In the genomic region with DNA sequence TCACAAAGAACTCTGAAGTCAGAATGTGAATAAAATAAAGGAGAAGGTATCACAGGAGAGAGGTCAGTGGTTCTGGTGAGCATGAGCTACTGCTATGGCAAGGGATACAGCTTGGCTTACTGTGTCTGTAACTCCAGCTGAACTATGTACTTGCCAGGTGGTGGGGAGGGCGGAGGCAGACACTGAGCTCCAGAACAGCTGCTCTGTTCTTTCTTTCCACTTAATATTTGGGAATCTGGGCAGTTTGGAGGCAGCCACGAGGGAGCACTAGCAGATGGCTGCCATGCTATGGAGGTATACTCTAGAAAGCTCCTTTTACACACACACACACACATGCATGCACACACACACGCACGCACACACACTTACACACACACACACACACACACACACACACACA, we compare ENCODE assay signal across 11 mouse cellular contexts.
DNase-seq lines count a peak whose midpoint lies in the region; ATAC-seq and TF ChIP-seq lines count a peak whose summit lies in the region.
"Had no signal": no experiment of that assay in that cellular context is flagged by ENCODE, and none has a peak within 500 bp of the region (broad histone marks: within the 10 kb centered on the region; RNA-seq: fewer than 3 reads in every experiment).

No protein-coding gene starts in this region.

- H3K4me3 ChIP-seq in hindbrain, embryonic 14.5 days (replicated peaks; ENCODE audit: low read length), result no peak overlapping the region
- no peak overlapping the region for H3K4me3 ChIP-seq in limb, embryonic 14.5 days (replicated peaks; ENCODE audit: low read length)
- no peak overlapping the region for H3K4me3 ChIP-seq in heart, embryonic 11.5 days (ENCODE audit: low read depth, low read length)
- no peak overlapping the region for H3K4me3 ChIP-seq in cerebellum, adult 2 months (replicated peaks; ENCODE audit: insufficient read depth, low read depth, low read length)

- no peak for TF ChIP-seq CTCF in cerebellum, adult 2 months (IDR thresholded peaks at IDR 0.05; ENCODE audit: borderline replicate concordance, insufficient read depth, low read depth, low read length)

- H3K9me3 ChIP-seq in hindbrain, embryonic 14.5 days (ENCODE audit: control insufficient read depth, low read length), result no peaks in the 10 kb centered on the region
- H3K9me3 ChIP-seq in limb, embryonic 14.5 days (ENCODE audit: control insufficient read depth, low read length), result no peaks in the 10 kb centered on the region
- H3K9me3 ChIP-seq in heart, embryonic 11.5 days (replicated peaks; ENCODE audit: control insufficient read depth, low read length), result no peaks in the 10 kb centered on the region

- H3K9ac ChIP-seq in hindbrain, embryonic 14.5 days, result no peak overlapping the region
- no peak overlapping the region for H3K9ac ChIP-seq in limb, embryonic 14.5 days (ENCODE audit: low read depth, low read length, severe bottlenecking)
- no peak overlapping the region for H3K9ac ChIP-seq in heart, embryonic 11.5 days (ENCODE audit: low read depth, low read length)

- peak; percentile 82; the same call in 1 of the 2 replicates for ATAC-seq in hindbrain, embryonic 14.5 days (ENCODE audit: low FRiP score)
- peak; percentile 79 for ATAC-seq in limb, embryonic 14.5 days (ENCODE audit: low FRiP score, low read depth)
- ATAC-seq in heart, embryonic 11.5 days (replicated peaks; ENCODE audit: insufficient number of reproducible peaks, low FRiP score, low TSS enrichment), result no peak

- no peak overlapping the region for H3K27ac ChIP-seq in hindbrain, embryonic 14.5 days
- no peak overlapping the region for H3K27ac ChIP-seq in limb, embryonic 14.5 days (replicated peaks; ENCODE audit: low read depth, low read length)
- no peak overlapping the region for H3K27ac ChIP-seq in heart, embryonic 11.5 days (ENCODE audit: low read depth, low read length)
- H3K27ac ChIP-seq in cerebellum, adult 2 months (ENCODE audit: insufficient read depth, low read length), result no peak overlapping the region

- no peak overlapping the region for H3K4me2 ChIP-seq in hindbrain, embryonic 14.5 days (replicated peaks)
- no peak overlapping the region for H3K4me2 ChIP-seq in limb, embryonic 14.5 days (replicated peaks; ENCODE audit: low read depth, low read length, severe bottlenecking)
- no peak overlapping the region for H3K4me2 ChIP-seq in heart, embryonic 11.5 days

- peak; percentile 2 to 4 for DNase-seq in cerebellum, postnatal 14 days
- DNase-seq in cerebellum, adult 18-20 months, result no peak
- peak; percentile 48 for DNase-seq in brain, adult 2 months (ENCODE audit: low read depth, low spot score)
- no peak for DNase-seq in hindbrain, embryonic 14.5 days (ENCODE audit: low spot score)
- DNase-seq in limb, embryonic 14.5 days (ENCODE audit: low spot score), result peak; percentile 29
- no peak for DNase-seq in kidney, adult 11 months
- no peak for DNase-seq in cerebellum, adult 2 months
- DNase-seq: adrenal gland, postnatal 36 days; gastrocnemius, postnatal 36 days; lung, postnatal 14 days had no signal

- H3K27me3 ChIP-seq in hindbrain, embryonic 14.5 days (ENCODE audit: control insufficient read depth, insufficient read depth, low read length), result no peaks in the 10 kb centered on the region
- H3K27me3 ChIP-seq in limb, embryonic 14.5 days (ENCODE audit: control insufficient read depth, insufficient read depth, low read length), result no peaks in the 10 kb centered on the region
- H3K27me3 ChIP-seq in heart, embryonic 11.5 days (ENCODE audit: control insufficient read depth, insufficient read depth, low read length), result no peaks in the 10 kb centered on the region
- no peaks in the 10 kb centered on the region for H3K27me3 ChIP-seq in cerebellum, adult 2 months (ENCODE audit: control insufficient read depth, insufficient read depth, low read length)

- TF ChIP-seq POLR2A in limb, embryonic 14.5 days (IDR thresholded peaks at IDR 0.05; ENCODE audit: borderline replicate concordance, extremely low read depth, insufficient read depth, insufficient read length), result no peak
- TF ChIP-seq POLR2A in cerebellum, adult 2 months (IDR thresholded peaks at IDR 0.05; ENCODE audit: borderline replicate concordance, insufficient read depth, low read length), result no peak

- H3K4me1 ChIP-seq in hindbrain, embryonic 14.5 days (replicated peaks; ENCODE audit: control insufficient read depth, insufficient read depth, low read length), result no peaks in the 10 kb centered on the region
- no peaks in the 10 kb centered on the region for H3K4me1 ChIP-seq in limb, embryonic 14.5 days (ENCODE audit: control insufficient read depth, insufficient read depth, low read length)
- H3K4me1 ChIP-seq in heart, embryonic 11.5 days (ENCODE audit: control insufficient read depth, insufficient read depth, low read length), result no peaks in the 10 kb centered on the region
- H3K4me1 ChIP-seq in cerebellum, adult 2 months (ENCODE audit: control insufficient read depth, insufficient read depth, low read length), result no peaks in the 10 kb centered on the region

- H3K36me3 ChIP-seq in hindbrain, embryonic 14.5 days (replicated peaks; ENCODE audit: control insufficient read depth, insufficient read depth), result no peaks in the 10 kb centered on the region
- H3K36me3 ChIP-seq in limb, embryonic 14.5 days (ENCODE audit: control insufficient read depth, insufficient read depth, low read length), result no peaks in the 10 kb centered on the region
- no peaks in the 10 kb centered on the region for H3K36me3 ChIP-seq in heart, embryonic 11.5 days (ENCODE audit: control insufficient read depth, insufficient read depth, low read length)

- 69% methylated on average over 4 of the region's 4 CpGs for WGBS in hindbrain, embryonic 14.5 days
- WGBS in limb, embryonic 14.5 days, result 65% methylated on average over 4 of the region's 4 CpGs
- WGBS in heart, embryonic 11.5 days (ENCODE audit: insufficient replicate concordance), result 81% methylated on average over 4 of the region's 4 CpGs
- 32% methylated on average over 4 of the region's 4 CpGs for WGBS in cerebellum, adult 2 months

Comparison
In these comparisons a context has a peak if more than half of its experiments do, and no peak if none do; other contexts are left out.
1. DNase-seq: peak in cerebellum, postnatal 14 days (2 of 2), brain, adult 2 months (single experiment) and limb, embryonic 14.5 days (single experiment); none in cerebellum, adult 18-20 months (0 of 2), hindbrain, embryonic 14.5 days (single experiment), kidney, adult 11 months (single experiment) and cerebellum, adult 2 months (0 of 2).